Mouse (Mus musculus): ENCODE results near the gene Cog4.

GRCm38 (mm10) chr8:110824861-110825260, 21.5 kb upstream of the Cog4 start:
- TF ChIP-seq CTCF (IDR thresholded peaks at IDR 0.05; ENCODE audit: low read depth) (no peak), EP300 (IDR thresholded peaks at IDR 0.05; ENCODE audit: low read depth) (no peak)

Measured in heart, postnatal 0 days (tissue).